Mouse (Mus musculus): ENCODE results near the gene Chchd1.

- TF ChIP-seq CTCF (IDR thresholded peaks at IDR 0.05; ENCODE audit: control insufficient read depth, insufficient read depth, insufficient replicate concordance, low read depth, low read length) (no peak), POLR2A (IDR thresholded peaks at IDR 0.05; ENCODE audit: control insufficient read depth, low read depth, low read length) (no peak)
Observed at GRCm38 (mm10) chr14:20700362-20700761, 2.4 kb upstream of the Chchd1 start.

Data from testis, adult 2 months (tissue).